Mouse (Mus musculus) lung, adult 18-20 months (tissue): ENCODE measurements around the gene Rims1.

Experiments
- DNase-seq, 2 experiments: peaks; one replicate each; pipeline ENCODE4 v3.0.0; 2022; ENCODE audit warnings: mixed read lengths in 2 of 2

Rims1 gene

GRCm38 (mm10) chr1:22338914-22339313 lies 466.9 kb downstream of the Rims1 start:
- no peak for DNase-seq

- no peak for DNase-seq
Measured at GRCm38 (mm10) chr1:22320941-22321676, 484.7 kb downstream of the Rims1 start.

GRCm38 (mm10) chr1:22315537-22315936 lies 490.3 kb downstream of the Rims1 start:
- no peak for DNase-seq

- no peak for DNase-seq
Measured at GRCm38 (mm10) chr1:22311471-22311870, 494.3 kb downstream of the Rims1 start.

- no peak for DNase-seq
Measured at GRCm38 (mm10) chr1:22306519-22306918, 499.3 kb downstream of the Rims1 start.

- DNase-seq, result no peak
Measured at GRCm38 (mm10) chr1:22305932-22306331, 499.9 kb downstream of the Rims1 start.

GRCm38 (mm10) chr1:22293953-22294352 lies 511.8 kb downstream of the Rims1 start:
- DNase-seq, result no peak

GRCm38 (mm10) chr1:22293310-22293709 lies 512.5 kb downstream of the Rims1 start:
- no peak for DNase-seq

GRCm38 (mm10) chr1:22286807-22287206 lies 519.0 kb downstream of the Rims1 start:
- DNase-seq, result no peak

GRCm38 (mm10) chr1:22279954-22280353 lies 525.8 kb downstream of the Rims1 start:
- DNase-seq, result no peak

GRCm38 (mm10) chr1:22274081-22274480 lies 531.7 kb downstream of the Rims1 start:
- DNase-seq, result no peak

- no peak for DNase-seq
Measured at GRCm38 (mm10) chr1:22270131-22270530, 535.7 kb downstream of the Rims1 start.

- DNase-seq, result peak; percentile 49 to 63
Measured at GRCm38 (mm10) chr1:22268581-22269359, 537.0 kb downstream of the Rims1 start.

- no peak for DNase-seq
Measured at GRCm38 (mm10) chr1:22266491-22266890, 539.3 kb downstream of the Rims1 start.

- no peak for DNase-seq
Measured at GRCm38 (mm10) chr1:22265528-22265927, 540.3 kb downstream of the Rims1 start.

- no peak for DNase-seq
Measured at GRCm38 (mm10) chr1:22262169-22262950, 543.4 kb downstream of the Rims1 start.

GRCm38 (mm10) chr1:22261702-22262101 lies 544.1 kb downstream of the Rims1 start:
- no peak for DNase-seq

GRCm38 (mm10) chr1:22260291-22260690 lies 545.5 kb downstream of the Rims1 start:
- no peak for DNase-seq

- no peak for DNase-seq
Measured at GRCm38 (mm10) chr1:22258356-22258755, 547.4 kb downstream of the Rims1 start.

- DNase-seq, result no peak
Measured at GRCm38 (mm10) chr1:22254278-22254677, 551.5 kb downstream of the Rims1 start.

- DNase-seq, result no peak
Measured at GRCm38 (mm10) chr1:22252873-22253272, 552.9 kb downstream of the Rims1 start.

- DNase-seq, result no peak
Measured at GRCm38 (mm10) chr1:22248898-22249386, 556.9 kb downstream of the Rims1 start.

GRCm38 (mm10) chr1:22245748-22246147 lies 560.0 kb downstream of the Rims1 start:
- DNase-seq, result no peak
